Mouse (Mus musculus) neural tube, embryonic 15.5 days (tissue): ENCODE data around the gene Cask. TPM values are rescaled to one million over a fixed set of nuclear protein-coding genes. Genes with fewer than 3 reads are reported as not detected.
"Not testable (repeated sequence)": the region's sequence is repeated elsewhere in the genome, so short reads cannot be mapped to it uniquely, and the experiment has no call there.

Experiments used
- ATAC-seq: fragments of 200-750 bp; cut with Nextera tagmentation; 2 replicates; pipeline ENCODE4 v1.8.0; 2017; ENCODE audit warnings: mild to moderate bottlenecking, moderate TSS enrichment, moderate library complexity; ENCODE audit not compliant: low FRiP score
- H3K27ac ChIP-seq: fragments of 300-500 bp; sonication (generic); replicated peaks from 2 replicates; pipeline ENCODE4 v1.5.1; 2015; ENCODE audit warnings: mild to moderate bottlenecking, inconsistent platforms
- H3K27me3 ChIP-seq: fragments of 300-500 bp; sonication (generic); replicated peaks from 2 replicates; pipeline ENCODE4 v1.6.1; 2015; ENCODE audit warnings: inconsistent platforms
- H3K36me3 ChIP-seq: fragments of 300-500 bp; sonication (generic); 2 replicates; pipeline ENCODE4 v1.6.1; 2015; ENCODE audit warnings: inconsistent platforms
- H3K4me1 ChIP-seq: fragments of 300-500 bp; sonication (generic); 2 replicates; pipeline ENCODE4 v1.6.1; 2015; ENCODE audit warnings: inconsistent platforms
- H3K4me2 ChIP-seq: fragments of 300-500 bp; sonication (generic); 2 replicates; pipeline ENCODE4 v1.6.1; 2015; ENCODE audit warnings: inconsistent platforms, mild to moderate bottlenecking, moderate library complexity
- H3K4me3 ChIP-seq: fragments of 300-500 bp; sonication (generic); replicated peaks from 2 replicates; pipeline ENCODE4 v1.5.1; 2015; ENCODE audit warnings: mild to moderate bottlenecking, inconsistent platforms
- H3K9ac ChIP-seq: fragments of 300-500 bp; sonication (generic); replicated peaks from 2 replicates; pipeline ENCODE4 v1.6.1; 2015; ENCODE audit warnings: mild to moderate bottlenecking, inconsistent platforms
- H3K9me3 ChIP-seq: fragments of 300-500 bp; sonication (generic); replicated peaks from 2 replicates; pipeline ENCODE4 v1.6.1; 2016; ENCODE audit warnings: inconsistent platforms
- WGBS: fragments of 180-500 bp; shearing (Covaris S2); methylation state at CpG from one replicate; pipeline ENCODE4 v1.1.7; 2015; ENCODE audit warnings: mixed read lengths; 5-methylcytosine and 5-hydroxymethylcytosine counted together
- polyA plus RNA-seq: library from polyadenylated mRNA; unstranded; fragments of >200 nt; fragmentation: Nextera tagmentation; extraction: Ambion mirVana; gene quantifications from 2 replicates; pipeline ENCODE4 v1.2.1, GENCODE M21; 2015

The Cask gene
- polyA plus RNA-seq, 1 experiment from 2014 or later, result 57.1 TPM

DNA sequence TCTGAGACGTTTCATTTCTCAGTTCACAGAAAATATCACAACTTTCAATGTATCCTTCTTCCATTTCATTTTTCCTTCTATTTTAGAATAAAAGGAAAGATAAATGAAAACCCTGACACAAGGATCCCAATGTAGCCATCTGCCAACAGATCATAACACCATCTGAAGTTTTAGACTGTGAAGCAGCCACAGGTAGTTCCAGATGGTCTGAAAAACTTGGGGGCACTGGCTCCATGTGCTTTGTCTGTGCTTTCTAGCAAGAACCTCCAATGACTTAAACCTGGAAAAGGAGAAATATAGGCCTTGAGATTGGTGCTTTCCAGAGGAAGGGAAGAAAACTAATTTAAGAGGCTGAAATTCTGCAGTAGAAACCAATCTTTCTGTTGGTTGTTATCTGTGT lies 28.4 kb downstream of the Cask start:
- WGBS, result 85% methylated on average over 1 of the region's 1 CpGs
- no peaks in the 10 kb centered on the region for H3K4me1 ChIP-seq
- H3K9ac ChIP-seq, result no peak overlapping the region
- no peaks in the 10 kb centered on the region for H3K36me3 ChIP-seq
- ATAC-seq, result no peak
- H3K27ac ChIP-seq, result no peak overlapping the region
- H3K4me2 ChIP-seq, result no peak overlapping the region
- no peak overlapping the region for H3K4me3 ChIP-seq
- no peaks in the 10 kb centered on the region for H3K27me3 ChIP-seq
- no peaks in the 10 kb centered on the region for H3K9me3 ChIP-seq

- H3K9ac ChIP-seq, result no peak overlapping the region
- H3K36me3 ChIP-seq, result no peaks in the 10 kb centered on the region
- H3K27me3 ChIP-seq, result no peaks in the 10 kb centered on the region
- H3K4me3 ChIP-seq, result no peak overlapping the region
- no peaks in the 10 kb centered on the region for H3K9me3 ChIP-seq
- WGBS, result 81% methylated on average over 2 of the region's 2 CpGs
- no peak overlapping the region for H3K27ac ChIP-seq
- H3K4me1 ChIP-seq, result no peaks in the 10 kb centered on the region
- ATAC-seq, result no peak
- no peak overlapping the region for H3K4me2 ChIP-seq
Observed at GRCm38 (mm10) chrX:13798754-13799153, 52.4 kb downstream of the Cask start.

DNA sequence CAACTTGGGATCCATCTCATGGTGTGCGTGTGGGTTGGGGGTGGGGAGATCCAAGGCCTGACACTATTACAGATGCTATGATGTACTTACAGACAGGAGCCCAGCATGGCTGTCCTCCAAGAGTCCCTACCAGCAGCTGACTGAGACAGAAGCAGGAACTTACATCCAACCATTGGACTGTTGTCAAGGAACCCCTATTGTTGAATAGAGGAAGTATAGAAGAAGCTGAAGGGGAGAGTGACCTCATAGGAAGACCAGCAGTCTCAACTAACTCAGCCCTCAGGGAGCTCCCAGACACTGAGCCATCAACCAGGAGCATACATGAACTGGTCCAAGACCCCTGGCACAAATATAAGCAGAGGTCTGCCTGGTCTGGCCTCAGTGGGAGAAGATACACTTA lies 85.5 kb downstream of the Cask start:
- WGBS, result 100% methylated on average over 1 of the region's 1 CpGs
- Histone ChIP-seq H3K4me2 (no peak overlapping the region), H3K27ac (no peak overlapping the region), H3K4me3 (no peak overlapping the region), H3K4me1 (no peaks in the 10 kb centered on the region), H3K9ac (no peak overlapping the region), H3K9me3 (no peaks in the 10 kb centered on the region), H3K27me3 (no peaks in the 10 kb centered on the region), H3K36me3 (no peaks in the 10 kb centered on the region)
- no peak for ATAC-seq

DNA sequence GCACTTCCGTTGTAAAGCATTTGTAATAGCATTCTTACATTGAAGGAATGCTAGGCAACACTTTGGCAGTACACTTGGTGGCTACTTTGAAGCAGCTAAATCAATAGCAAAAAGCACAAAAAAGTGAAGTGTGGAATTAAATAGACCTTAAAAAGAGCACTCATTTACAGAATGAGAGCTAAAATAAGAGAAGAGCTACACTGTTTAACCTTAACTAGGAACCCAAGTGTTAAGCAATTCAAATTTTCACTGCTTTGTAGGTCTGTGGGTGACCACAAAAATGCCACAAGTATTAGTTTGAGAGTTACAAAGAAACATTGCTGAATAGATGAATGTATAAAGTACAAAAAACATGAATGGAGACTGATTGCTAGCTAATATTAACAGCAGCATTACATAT lies 86.1 kb downstream of the Cask start:
- Histone ChIP-seq H3K27ac (no peak overlapping the region), H3K4me2 (no peak overlapping the region), H3K4me1 (no peaks in the 10 kb centered on the region), H3K9ac (no peak overlapping the region), H3K4me3 (no peak overlapping the region), H3K27me3 (no peaks in the 10 kb centered on the region), H3K36me3 (no peaks in the 10 kb centered on the region), H3K9me3 (no peaks in the 10 kb centered on the region)
- no peak for ATAC-seq
- 85% methylated on average over 1 of the region's 1 CpGs for WGBS

- Histone ChIP-seq H3K4me2 (no peak overlapping the region), H3K9ac (no peak overlapping the region), H3K9me3 (no peaks in the 10 kb centered on the region), H3K36me3 (no peaks in the 10 kb centered on the region), H3K4me1 (no peaks in the 10 kb centered on the region), H3K27me3 (no peaks in the 10 kb centered on the region), H3K27ac (no peak overlapping the region), H3K4me3 (no peak overlapping the region)
- ATAC-seq, result no peak
- WGBS, result 21% methylated on average over 3 of the region's 3 CpGs
Observed at GRCm38 (mm10) chrX:13757279-13758005, 93.7 kb downstream of the Cask start.

- no peak overlapping the region for H3K4me3 ChIP-seq
- 79% methylated on average over 2 of the region's 2 CpGs for WGBS
Observed at GRCm38 (mm10) chrX:13741110-13741509, 110.1 kb downstream of the Cask start.

DNA sequence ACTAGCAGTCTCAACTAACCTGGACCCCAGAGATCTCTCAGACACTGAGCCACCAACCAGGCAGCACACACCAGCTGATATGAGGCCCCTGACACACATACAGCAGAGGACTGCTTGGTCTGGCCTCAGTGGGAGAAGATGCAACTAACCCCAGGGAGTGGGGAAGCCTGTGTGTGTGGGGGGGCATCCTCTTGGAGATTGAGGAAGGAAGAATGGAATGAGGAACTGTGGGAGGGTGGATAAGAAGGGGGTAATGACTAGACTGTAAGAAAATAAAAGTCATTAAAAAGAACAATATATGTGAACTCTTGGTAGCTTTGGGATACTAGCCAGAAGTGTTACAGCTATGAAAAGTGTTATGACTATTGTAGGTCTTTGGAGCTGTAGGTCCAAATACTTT lies 120.4 kb downstream of the Cask start:
- ATAC-seq, H3K9me3 ChIP-seq, H3K4me2 ChIP-seq, H3K27ac ChIP-seq, H3K36me3 ChIP-seq, H3K27me3 ChIP-seq, H3K4me3 ChIP-seq, H3K4me1 ChIP-seq, H3K9ac ChIP-seq: not testable (repeated sequence)

More at GRCm38 (mm10) chrX:13741110-13741509, 110.1 kb downstream of the Cask start:
- H3K36me3 ChIP-seq, result no peaks in the 10 kb centered on the region
- H3K9ac ChIP-seq, result no peak overlapping the region
- ATAC-seq, result no peak
- no peak overlapping the region for H3K27ac ChIP-seq
- H3K4me1 ChIP-seq, result 0 out of 2 replicates have a peak, but pooled peaks cover 3% of the 10 kb centered on the region
- no peaks in the 10 kb centered on the region for H3K27me3 ChIP-seq
- H3K4me2 ChIP-seq, result no peak overlapping the region
- no peaks in the 10 kb centered on the region for H3K9me3 ChIP-seq

- Histone ChIP-seq H3K4me2 (no peak overlapping the region), H3K27me3 (no peaks in the 10 kb centered on the region), H3K27ac (no peak overlapping the region), H3K9me3 (no peaks in the 10 kb centered on the region), H3K4me3 (no peak overlapping the region), H3K4me1 (no peaks in the 10 kb centered on the region), H3K36me3 (no peaks in the 10 kb centered on the region), H3K9ac (no peak overlapping the region)
- no peak for ATAC-seq
- 83% methylated on average over 1 of the region's 1 CpGs for WGBS
Observed at GRCm38 (mm10) chrX:13729835-13730480, 121.2 kb downstream of the Cask start.

- no peaks in the 10 kb centered on the region for H3K27me3 ChIP-seq
- no peaks in the 10 kb centered on the region for H3K4me1 ChIP-seq
- no peak for ATAC-seq
- H3K9me3 ChIP-seq, result no peaks in the 10 kb centered on the region
- no peaks in the 10 kb centered on the region for H3K36me3 ChIP-seq
- H3K9ac ChIP-seq, result no peak overlapping the region
- WGBS, result 57% methylated on average over 8 of the region's 8 CpGs
- H3K27ac ChIP-seq, result no peak overlapping the region
- no peak overlapping the region for H3K4me3 ChIP-seq
- H3K4me2 ChIP-seq, result no peak overlapping the region
Observed at GRCm38 (mm10) chrX:13725573-13726403, 125.4 kb downstream of the Cask start.

DNA sequence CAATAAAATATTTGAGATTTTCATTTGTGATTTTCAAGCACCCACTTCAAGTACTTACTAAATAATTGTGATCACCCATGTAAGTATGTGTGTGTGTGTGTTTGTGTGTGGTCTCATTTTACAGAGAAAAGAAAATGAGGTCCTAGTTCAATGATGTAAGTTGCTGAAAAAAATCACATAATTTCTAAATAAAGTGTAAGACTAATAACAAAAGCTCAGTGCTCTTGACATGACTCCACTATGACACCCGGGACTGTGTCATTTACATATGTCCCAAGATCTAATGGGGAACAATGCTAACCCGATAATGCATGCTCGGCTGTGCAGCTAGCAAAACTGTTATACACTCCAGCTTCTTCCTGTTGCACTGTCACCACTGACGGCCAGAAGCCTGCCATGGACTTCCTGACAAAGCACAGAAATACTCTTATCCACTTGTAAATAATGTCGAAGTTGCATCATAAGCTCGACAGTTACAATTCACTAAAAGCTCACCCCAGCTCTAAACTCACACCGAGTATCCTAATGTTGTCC lies 130.8 kb downstream of the Cask start:
- Histone ChIP-seq H3K9me3 (no peaks in the 10 kb centered on the region), H3K27ac (no peak overlapping the region), H3K36me3 (no peaks in the 10 kb centered on the region), H3K9ac (no peak overlapping the region), H3K27me3 (no peaks in the 10 kb centered on the region), H3K4me2 (no peak overlapping the region), H3K4me1 (no peaks in the 10 kb centered on the region), H3K4me3 (no peak overlapping the region)
- ATAC-seq, result no peak
- WGBS, result 70% methylated on average over 7 of the region's 7 CpGs

DNA sequence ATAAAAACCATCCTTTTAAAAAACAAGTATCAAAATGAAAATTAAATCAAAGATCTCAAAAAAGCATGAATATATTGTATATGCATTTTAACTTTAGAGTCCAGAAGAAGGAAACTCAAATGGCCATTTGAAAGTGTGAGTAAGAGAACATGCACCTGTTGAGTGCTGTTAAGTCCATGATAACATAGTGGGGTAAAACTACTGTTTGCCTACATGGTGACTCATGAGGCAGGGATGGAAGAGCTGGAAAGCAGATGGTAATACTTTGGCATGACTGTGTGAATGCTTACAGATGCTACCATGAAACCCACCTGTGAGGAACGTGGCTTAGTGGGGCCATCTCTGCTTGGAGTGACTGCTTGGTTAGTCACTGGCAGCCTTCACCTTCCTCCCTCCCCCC lies 132.9 kb downstream of the Cask start:
- no peaks in the 10 kb centered on the region for H3K36me3 ChIP-seq
- WGBS, result 81% methylated on average over 1 of the region's 1 CpGs
- H3K27ac ChIP-seq, result no peak overlapping the region
- H3K4me2 ChIP-seq, result no peak overlapping the region
- H3K4me3 ChIP-seq, result no peak overlapping the region
- H3K4me1 ChIP-seq, result no peaks in the 10 kb centered on the region
- H3K27me3 ChIP-seq, result no peaks in the 10 kb centered on the region
- no peak for ATAC-seq
- H3K9me3 ChIP-seq, result no peaks in the 10 kb centered on the region
- H3K9ac ChIP-seq, result no peak overlapping the region
